Mouse (Mus musculus) spleen, adult 12 weeks (tissue): Measurements from ENCODE around the gene Cep250.

Source experiments
- DNase-seq: peaks from one replicate; pipeline ENCODE4 v3.0.0; 2022; ENCODE audit warnings: low spot score

The Cep250 gene

GRCm38 (mm10) chr2:155962991-155963390 lies 6.7 kb downstream of the Cep250 start:
- no peak for DNase-seq

GRCm38 (mm10) chr2:155973348-155973747 lies 17.1 kb downstream of the Cep250 start:
- DNase-seq, result no peak

- DNase-seq, result no peak
These were observed 18.0 kb downstream of the Cep250 start for GRCm38 (mm10) chr2:155974087-155974731.

- peak; percentile 40 for DNase-seq
These were observed 23.2 kb downstream of the Cep250 start for GRCm38 (mm10) chr2:155979328-155979991.

- DNase-seq, result no peak
These were observed 29.5 kb downstream of the Cep250 start for GRCm38 (mm10) chr2:155985776-155986175.

- DNase-seq, result no peak
These were observed 30.9 kb downstream of the Cep250 start for GRCm38 (mm10) chr2:155987131-155987530.

- no peak for DNase-seq
These were observed 32.8 kb downstream of the Cep250 start for GRCm38 (mm10) chr2:155989085-155989484.

- no peak for DNase-seq
These were observed 34.9 kb downstream of the Cep250 start for GRCm38 (mm10) chr2:155991151-155991550.

GRCm38 (mm10) chr2:155991863-155992321 lies 35.6 kb downstream of the Cep250 start:
- DNase-seq, result peak; percentile 51

GRCm38 (mm10) chr2:156005393-156005792 lies 49.1 kb downstream of the Cep250 start:
- DNase-seq, result no peak

GRCm38 (mm10) chr2:156007888-156008532 lies 51.8 kb downstream of the Cep250 start, which contains the start of the genes 6430550D23Rik and Ergic3:
Gene 6430550D23Rik (minus strand): TSS chr2:156007977.
Gene Ergic3 (plus strand): TSS chr2:156008045.
- DNase-seq, result peak; percentile 98

GRCm38 (mm10) chr2:156018106-156018505 lies 61.8 kb downstream of the Cep250 start:
- no peak for DNase-seq

- no peak for DNase-seq
These were observed 65.0 kb downstream of the Cep250 start for GRCm38 (mm10) chr2:156021219-156021618.

GRCm38 (mm10) chr2:156021765-156022164 lies 65.5 kb downstream of the Cep250 start:
- DNase-seq, result no peak

GRCm38 (mm10) chr2:156025482-156025881 lies 69.2 kb downstream of the Cep250 start:
- DNase-seq, result no peak

- DNase-seq, result no peak
These were observed 83.1 kb downstream of the Cep250 start for GRCm38 (mm10) chr2:156039390-156039789.

- DNase-seq, result no peak
These were observed 86.6 kb downstream of the Cep250 start for GRCm38 (mm10) chr2:156042903-156043302.

GRCm38 (mm10) chr2:156047929-156048328 lies 91.7 kb downstream of the Cep250 start:
- no peak for DNase-seq
